Mouse (Mus musculus) heart, postnatal 14 days (tissue): Measurements from ENCODE around the gene Crxos. TPM values are rescaled to one million over a fixed set of nuclear protein-coding genes. Genes with fewer than 3 reads are reported as not detected.

Source experiments
- total RNA-seq, 2 experiments: library from RNA; stranded (reverse); gene quantifications; 2 replicates each; pipeline ENCODE4 v1.2.3; 2021

Crxos gene
- total RNA-seq, 2 experiments from 2014 or later: not detected

Other genes with a start within 250 kb of the Crxos start
- not detected for gene Obox3, start 242.7 kb upstream of the Crxos start, total RNA-seq
- gene Obox5, start 132.5 kb upstream of the Crxos start, total RNA-seq: not detected
- gene Obox6, start 42.9 kb upstream of the Crxos start, total RNA-seq: not detected
- not detected for gene Crx, start 2.6 kb upstream of the Crxos start, total RNA-seq
- 100 to 1,000 TPM; 149 to 162 TPM for gene Selenow, start 39.8 kb downstream of the Crxos start, total RNA-seq
- gene Nop53, start 63.5 kb downstream of the Crxos start, total RNA-seq: 100 to 1,000 TPM; 129 to 137 TPM
- gene Ehd2, start 85.0 kb downstream of the Crxos start, total RNA-seq: 100 to 1,000 TPM; 172 to 182 TPM
- 1 to 10 TPM; 9.1 to 9.7 TPM for gene Bicra, start 165.3 kb downstream of the Crxos start, total RNA-seq
- gene Zfp541, start 179.2 kb downstream of the Crxos start, total RNA-seq: not detected
- 10 to 100 TPM; 86.1 to 99.9 TPM for gene Napa, start 215.8 kb downstream of the Crxos start, total RNA-seq
- 10 to 100 TPM; 24.9 to 28.0 TPM for gene Kptn, start 237.3 kb downstream of the Crxos start, total RNA-seq
- gene Slc8a2, start 247.2 kb downstream of the Crxos start, total RNA-seq: under 1 TPM; 0.63 to 0.84 TPM